Mouse (Mus musculus) neutrophil, adult 5-6 weeks (primary cell): ENCODE measurements at regions not wholly inside any gene's neighbourhood (a gene's known extent, or its start where the extent isn't known, plus 50 kb on each side); places are given as distances from the start of the nearest gene placed in this dataset.

Experiments used
- ATAC-seq: fragments of 151-379, 151-347 bp; 2 replicates; pipeline ENCODE4 v1.8.0; 2017; ENCODE audit warnings: mild to moderate bottlenecking, moderate TSS enrichment; ENCODE audit not compliant: insufficient number of reproducible peaks, poor library complexity, low FRiP score, severe bottlenecking; ENCODE audit errors: extremely low read depth

GRCm38 (mm10) chr14:58182869-58183268, 112.5 kb downstream of the Fgf9 start:
- ATAC-seq, result no peak

GRCm38 (mm10) chr14:58180724-58181123, 110.4 kb downstream of the Fgf9 start:
- no peak for ATAC-seq

GRCm38 (mm10) chr14:58175651-58176363, 105.5 kb downstream of the Fgf9 start:
- ATAC-seq, result no peak

GRCm38 (mm10) chr14:58174512-58174911, 104.2 kb downstream of the Fgf9 start:
- ATAC-seq, result no peak

GRCm38 (mm10) chr14:58168920-58169319, 98.6 kb downstream of the Fgf9 start:
- ATAC-seq, result no peak
